Mouse (Mus musculus) heart, postnatal 14 days (tissue): ENCODE measurements around the gene Bglap. TPM values are rescaled to one million over a fixed set of nuclear protein-coding genes. Genes with fewer than 3 reads are reported as not detected.
A peak's percentile ranks its signal among the peaks of the same experiment; 100 is the strongest.
"Not testable (repeated sequence)": the region's sequence is repeated elsewhere in the genome, so short reads cannot be mapped to it uniquely, and the experiment has no call there.

Source experiments
- DNase-seq, 2 experiments: peaks; one replicate each; pipeline ENCODE4 v3.0.0; 2021 to 2022
- intact Hi-C: fragments of 180-260 bp; cut with DNase I; formaldehyde crosslinking; loops from one replicate; pipeline ENCODE4 v1.15.1; 2025
- long read RNA-seq, 2 experiments: library from polyadenylated mRNA; stranded (forward); transcript quantifications; one replicate each; pipeline ENCODE4 v2.0.0; 2021
- total RNA-seq, 2 experiments: library from RNA; stranded (reverse); gene quantifications; 2 replicates each; pipeline ENCODE4 v1.2.3; 2021

Gene Bglap
- total RNA-seq: not detected
- long read RNA-seq, experiment 1: 0 reads
- long read RNA-seq, experiment 2: 0 reads

DNA sequence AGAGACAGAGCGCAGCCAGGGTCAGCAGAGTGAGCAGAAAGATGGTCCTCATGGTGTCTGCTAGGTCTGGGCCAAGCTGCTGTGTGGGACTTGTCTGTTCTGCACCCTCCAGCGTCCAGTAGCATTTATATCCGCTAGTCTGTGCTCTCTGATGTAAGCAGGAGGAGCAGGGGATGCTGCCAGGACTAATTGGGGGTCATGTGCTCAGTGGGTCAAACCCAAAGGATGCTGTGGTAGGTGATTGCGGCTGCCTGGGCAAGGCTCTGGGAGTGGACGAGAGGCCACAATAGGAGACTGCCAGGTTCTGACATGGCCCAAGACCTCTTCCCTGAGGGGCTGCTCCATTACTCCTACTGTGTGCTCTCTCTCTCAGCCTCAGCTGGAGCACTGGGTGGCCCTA is at the start of gene Bglap:
Bglap (minus strand) TSS at position 101 of the 400 bp plus-strand sequence.
- no peak for DNase-seq
- intact Hi-C loops: no loop called here

DNA sequence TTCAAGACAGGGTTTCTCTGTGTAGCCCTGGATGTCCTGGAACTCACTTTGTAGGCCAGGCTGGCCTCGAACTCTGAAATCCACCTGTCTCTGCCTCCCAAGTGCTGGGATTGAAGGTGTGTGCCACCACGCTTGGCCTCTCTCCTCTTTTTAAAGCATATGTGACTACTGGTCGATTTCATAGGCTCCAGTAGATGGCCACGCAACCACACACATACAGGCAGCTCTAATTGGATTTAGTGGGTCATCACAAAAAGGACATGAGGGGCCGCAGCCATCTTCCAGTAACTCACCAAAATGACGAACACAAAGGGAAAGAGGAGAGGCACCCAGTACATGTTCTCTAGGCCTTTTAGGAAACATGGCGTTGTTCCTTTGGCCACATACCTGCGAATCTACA is 44.4 kb upstream of the Bglap start:
- DNase-seq, intact Hi-C loops: not testable (repeated sequence)

GRCm38 (mm10) chr3:88427342-88427905 is 43.2 kb upstream of the Bglap start:
- DNase-seq: no peak
- intact Hi-C loops: no loop called here

DNA sequence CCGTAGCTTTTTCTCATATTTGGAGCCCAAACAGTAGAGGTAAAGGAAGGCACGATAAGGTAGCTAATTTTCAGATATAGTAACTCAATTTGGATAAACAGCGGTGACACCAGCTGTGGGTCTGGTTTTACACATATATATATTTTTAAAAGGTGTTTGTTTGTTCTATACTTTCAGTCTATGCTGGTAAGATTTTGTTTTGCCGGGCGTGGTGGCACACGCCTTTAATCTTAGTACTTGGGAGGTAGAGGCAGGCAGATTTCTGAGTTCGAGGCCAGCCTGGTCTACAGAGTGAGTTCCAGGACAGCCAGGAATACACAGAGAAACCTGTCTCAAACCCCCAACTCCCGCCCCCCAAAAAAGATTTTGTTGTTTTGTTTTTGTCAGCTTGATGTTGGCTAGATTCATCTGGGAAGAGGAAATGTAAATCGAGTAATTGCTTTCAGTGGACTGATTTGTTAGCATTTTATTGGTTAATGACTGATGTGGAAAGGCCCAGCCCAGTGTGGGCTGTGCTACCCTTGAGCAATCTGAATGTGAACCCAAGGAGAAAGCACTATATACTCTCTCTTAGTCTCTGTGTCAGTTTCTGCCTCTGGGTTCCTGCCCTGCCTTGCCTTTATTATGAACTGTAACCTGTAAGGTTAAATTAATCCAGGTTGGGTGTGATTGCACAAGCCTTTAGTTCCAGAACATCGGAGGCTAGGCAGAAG is 41.6 kb upstream of the Bglap start:
- DNase-seq: no peak
- intact Hi-C loops: no loop called here

GRCm38 (mm10) chr3:88425330-88425689 is 41.0 kb upstream of the Bglap start:
- intact Hi-C loops: no loop called here
- DNase-seq: no peak

DNA sequence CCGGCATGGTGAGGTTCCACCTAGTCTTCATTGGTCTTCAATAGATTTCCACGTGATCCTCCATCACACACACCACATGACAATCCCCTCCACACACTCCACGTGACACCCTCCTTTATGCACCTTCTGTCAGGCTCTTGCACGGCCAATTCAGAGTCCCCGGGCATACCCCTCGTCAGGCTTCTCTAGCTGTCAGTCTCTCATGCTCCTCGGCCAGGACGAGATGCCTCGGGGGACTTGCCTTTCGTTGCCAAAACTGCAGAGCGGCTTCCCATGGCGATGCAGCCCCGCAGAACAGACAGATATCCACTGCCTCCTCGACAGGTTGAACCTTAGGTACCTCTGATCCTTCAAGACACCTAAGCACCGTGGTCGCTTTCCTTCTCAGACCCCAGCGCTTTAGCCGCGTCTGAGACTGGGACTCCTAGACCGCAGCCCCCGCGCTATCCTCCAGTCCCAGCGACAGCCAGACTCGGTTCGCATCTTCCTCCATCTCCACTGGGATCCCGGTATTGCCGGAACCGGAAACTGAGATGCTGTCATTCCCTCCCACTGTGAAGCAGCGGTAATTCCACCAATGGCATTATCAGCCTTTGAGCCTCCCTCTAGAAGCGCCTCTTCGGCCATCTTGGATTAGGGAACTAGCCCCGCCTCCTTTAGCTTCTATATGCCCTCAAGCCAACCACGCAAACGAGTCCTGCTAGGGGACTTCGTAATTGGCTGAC is 40.5 kb upstream of the Bglap start, which contains the start of gene Slc25a44:
Slc25a44 (minus strand) TSS at position 535 of the 725 bp plus-strand sequence.
- intact Hi-C loops: no loop called here

GRCm38 (mm10) chr3:88422020-88422720 is 37.9 kb upstream of the Bglap start:
- intact Hi-C loops: no loop called here
- no peak for DNase-seq

More for the DNA sequence above, 40.5 kb upstream of the Bglap start, which contains the start of gene Slc25a44:
- peak; percentile 88 to 96 for DNase-seq

DNA sequence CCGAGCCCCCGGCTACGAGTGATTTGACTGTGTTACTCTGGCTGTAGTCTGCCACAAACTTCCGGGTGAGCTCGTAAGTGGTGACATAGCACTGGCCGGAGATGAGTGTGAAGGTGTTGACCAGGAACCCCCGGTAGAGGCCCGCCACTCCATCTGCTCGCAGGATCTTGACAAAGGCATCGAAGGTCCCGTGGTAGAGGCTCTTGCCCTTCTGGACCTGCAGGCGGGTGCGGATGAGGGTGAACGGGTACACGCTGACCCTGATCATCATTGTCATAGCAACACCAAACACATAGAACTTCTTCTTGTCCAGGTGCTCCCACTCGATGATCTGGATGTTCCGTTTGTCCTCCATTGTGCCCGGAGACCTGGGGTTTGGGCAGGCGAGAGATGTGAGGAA is 36.5 kb upstream of the Bglap start:
- intact Hi-C loops: no loop called here
- DNase-seq: no peak

- intact Hi-C loops: no loop called here
Measured at GRCm38 (mm10) chr3:88418016-88418415, 33.8 kb upstream of the Bglap start.

DNA sequence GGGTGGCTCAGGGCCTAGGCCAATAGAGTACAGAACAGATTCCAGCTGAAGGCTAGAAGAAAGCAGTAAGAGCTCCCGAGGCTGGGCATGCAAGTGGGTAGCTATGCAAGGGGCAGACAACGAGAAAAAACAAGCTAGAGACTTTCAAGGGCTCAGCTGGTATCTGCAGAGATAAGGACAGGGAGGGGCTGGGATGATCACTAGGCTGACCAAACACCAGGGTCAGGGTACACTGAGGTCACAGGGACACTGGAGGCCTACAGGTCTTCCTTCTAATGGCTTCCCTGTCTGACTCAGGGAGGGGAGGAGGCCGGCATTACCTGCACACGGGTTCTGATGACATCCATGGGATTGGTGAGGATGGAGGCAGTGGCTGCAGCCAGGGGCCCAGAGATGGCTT is 31.4 kb upstream of the Bglap start:
- DNase-seq: no peak
- intact Hi-C loops: no loop called here

More at GRCm38 (mm10) chr3:88418016-88418415, 33.8 kb upstream of the Bglap start:
- DNase-seq: no peak

- intact Hi-C loops: no loop called here
- no peak for DNase-seq
Measured at GRCm38 (mm10) chr3:88412636-88413035, 28.4 kb upstream of the Bglap start.

- intact Hi-C loops: no loop called here
- DNase-seq: peak; percentile 17 to 30
Measured at GRCm38 (mm10) chr3:88411681-88412080, 27.4 kb upstream of the Bglap start.

DNA sequence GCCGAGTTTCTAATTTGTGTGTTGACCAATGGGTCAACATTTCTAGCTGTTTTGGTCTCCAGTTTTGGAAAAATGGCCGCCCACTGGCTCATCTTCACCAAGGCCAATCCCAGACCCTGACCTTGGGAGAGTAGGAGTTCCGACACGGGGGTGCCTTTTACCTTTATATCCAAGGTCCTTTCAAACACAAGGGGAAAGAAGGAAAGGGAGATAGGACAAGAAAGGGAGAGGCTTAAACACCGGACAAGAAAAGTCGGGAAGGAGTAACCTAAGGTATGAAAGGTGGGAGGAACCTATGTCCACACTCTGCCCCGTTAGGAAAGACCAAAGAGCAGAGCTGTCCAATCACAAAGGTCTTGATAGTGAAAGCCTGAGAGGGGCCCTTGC is 26.4 kb upstream of the Bglap start:
- DNase-seq: peak in 1 of 2 experiments; percentile 30
- intact Hi-C loops: no loop called here

- intact Hi-C loops: no loop called here
- peak; percentile 93 to 94 for DNase-seq
Measured at GRCm38 (mm10) chr3:88409741-88410644, 25.7 kb upstream of the Bglap start, which contains the start of gene Pmf1. Gene Pmf1 (minus strand): TSS chr3:88410331.

DNA sequence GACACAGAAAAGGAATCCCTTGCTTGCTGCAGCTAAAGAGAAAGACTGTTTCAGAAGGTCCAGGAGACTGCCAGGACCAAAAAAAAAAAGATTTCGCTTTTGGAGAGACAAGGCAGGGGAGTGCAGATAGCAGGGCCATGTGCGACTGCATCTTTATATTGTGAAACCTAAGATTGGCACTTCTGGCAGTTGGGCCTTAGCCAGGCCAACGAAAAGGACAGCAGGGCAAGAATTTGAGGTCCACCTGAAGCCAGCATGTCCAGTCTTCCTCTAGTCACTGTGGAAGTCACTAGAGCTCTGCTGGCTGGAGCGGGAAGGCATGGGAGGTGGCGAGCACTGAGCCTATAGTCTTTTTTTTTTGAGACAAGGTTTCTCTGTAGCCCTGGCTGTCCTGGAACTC is 24.7 kb upstream of the Bglap start:
- DNase-seq: no peak
- intact Hi-C loops: no loop called here

- intact Hi-C loops: loop anchor here (1.0 to 2.0 kb wide), 3 partner anchors 56 to 115 kb away; no protein-coding TSS in a partner anchor
- no peak for DNase-seq
Measured at GRCm38 (mm10) chr3:88407529-88407928, 23.3 kb upstream of the Bglap start.

DNA sequence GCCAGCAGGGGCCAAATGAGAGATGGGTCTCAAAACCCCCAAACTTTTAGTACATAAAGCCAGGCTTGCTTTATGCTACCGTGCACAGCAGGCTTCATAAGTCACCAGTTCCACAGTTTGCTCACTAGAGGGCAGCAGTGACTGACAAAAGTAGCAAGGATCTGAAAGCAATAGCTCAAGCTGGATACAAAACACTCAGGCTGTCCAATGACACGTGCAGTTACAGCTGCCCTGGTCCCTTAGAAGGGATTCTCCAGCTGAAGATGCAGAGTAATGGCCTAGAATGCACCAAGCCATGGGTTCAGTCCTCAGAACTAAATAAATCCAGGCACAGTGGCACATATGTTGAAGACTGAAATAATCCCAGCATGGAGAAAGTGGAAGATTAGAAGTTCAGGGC is 22.8 kb upstream of the Bglap start:
- intact Hi-C loops: loop anchor here (1.0 to 2.0 kb wide), 3 partner anchors 56 to 116 kb away; no protein-coding TSS in a partner anchor
- DNase-seq: peak; percentile 63 to 79

DNA sequence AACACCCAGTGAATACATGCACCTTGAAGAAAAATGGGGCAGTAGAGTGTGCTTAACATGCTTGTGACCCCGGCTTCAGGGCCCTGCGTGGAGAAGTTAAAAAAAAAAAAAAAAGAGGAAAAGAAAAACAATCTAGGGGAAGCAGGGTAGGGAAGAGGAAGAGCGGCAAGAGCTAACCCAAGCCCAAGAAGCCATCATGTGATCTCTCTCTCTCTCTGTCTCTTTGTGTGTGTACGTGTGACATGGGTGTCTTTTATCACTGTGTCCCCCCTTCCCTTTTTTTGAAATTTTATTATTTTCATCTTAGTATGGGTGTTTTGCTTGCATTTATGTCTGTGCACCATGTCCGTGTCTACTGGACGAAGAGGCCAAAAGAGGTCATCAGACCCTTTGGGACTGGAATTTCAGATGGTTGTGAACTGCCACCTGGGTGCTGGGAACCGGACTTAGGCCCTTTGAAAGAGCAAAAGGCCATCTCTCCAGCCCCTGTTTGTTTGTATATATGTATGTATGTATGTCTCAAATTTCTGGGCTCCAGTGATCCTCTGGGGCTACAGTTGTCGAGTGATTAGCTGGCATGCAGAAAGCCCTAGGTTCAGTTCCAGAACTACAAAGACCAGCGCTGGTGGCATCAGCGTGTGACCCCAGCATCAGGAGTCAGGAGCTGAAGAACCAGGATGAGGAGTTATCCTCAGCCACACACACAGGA is 19.4 kb upstream of the Bglap start:
- no peak for DNase-seq
- intact Hi-C loops: no loop called here

- intact Hi-C loops: no loop called here
- DNase-seq: no peak
Measured at GRCm38 (mm10) chr3:88398666-88399065, 14.4 kb upstream of the Bglap start.
